8 mouse cellular contexts compared by ENCODE assay signal in genomic region chrX:100738918-100739317, GRCm38 (mm10). TPM values are rescaled to one million over a fixed set of nuclear protein-coding genes. Genes with fewer than 3 reads are reported as not detected.
DNase-seq lines count a peak whose midpoint lies in the region; ATAC-seq and TF ChIP-seq lines count a peak whose summit lies in the region.

No protein-coding gene starts in this region.

- no peak overlapping the region for H3K27ac ChIP-seq in forebrain, embryonic 11.5 days (ENCODE audit: low read depth, low read length)
- no peak overlapping the region for H3K27ac ChIP-seq in heart, embryonic 13.5 days (replicated peaks)
- no peak overlapping the region for H3K27ac ChIP-seq in kidney, embryonic 16.5 days (ENCODE audit: low read length)
- no peak overlapping the region for H3K27ac ChIP-seq in liver, adult 2 months (replicated peaks; ENCODE audit: insufficient read depth, low read depth, low read length)
- no peak overlapping the region for H3K27ac ChIP-seq in midbrain, postnatal 0 days (ENCODE audit: low read depth, low read length)

- no peaks in the 10 kb centered on the region for H3K4me1 ChIP-seq in forebrain, embryonic 11.5 days (replicated peaks; ENCODE audit: control insufficient read depth, insufficient read depth, low read length)
- no peaks in the 10 kb centered on the region for H3K4me1 ChIP-seq in heart, embryonic 13.5 days
- no peaks in the 10 kb centered on the region for H3K4me1 ChIP-seq in kidney, embryonic 16.5 days (ENCODE audit: insufficient read depth, low read length)
- H3K4me1 ChIP-seq in liver, adult 2 months (ENCODE audit: control insufficient read depth, insufficient read depth, low read length) = 0 out of 2 replicates have a peak, but pooled peaks cover 1% of the 10 kb centered on the region
- no peaks in the 10 kb centered on the region for H3K4me1 ChIP-seq in midbrain, postnatal 0 days (ENCODE audit: insufficient read depth, low read length)

- no peaks in the 10 kb centered on the region for H3K36me3 ChIP-seq in forebrain, embryonic 11.5 days (ENCODE audit: control insufficient read depth, insufficient read depth, low read length)
- no peaks in the 10 kb centered on the region for H3K36me3 ChIP-seq in heart, embryonic 13.5 days
- H3K36me3 ChIP-seq in kidney, embryonic 16.5 days (ENCODE audit: insufficient read depth, low read length) = no peaks in the 10 kb centered on the region
- no peaks in the 10 kb centered on the region for H3K36me3 ChIP-seq in liver, adult 2 months (ENCODE audit: control insufficient read depth, insufficient read depth, low read length)
- no peaks in the 10 kb centered on the region for H3K36me3 ChIP-seq in midbrain, postnatal 0 days (ENCODE audit: insufficient read depth, low read length)

- TF ChIP-seq CTCF in liver, adult 2 months (IDR thresholded peaks at IDR 0.05; ENCODE audit: low read depth, low read length) = peak; percentile 71
- peak; percentile 71 for TF ChIP-seq CTCF in midbrain, postnatal 0 days (IDR thresholded peaks at IDR 0.05)

- peak overlapping the region; percentile 39; the same call in 1 of the 2 replicates for H3K4me2 ChIP-seq in forebrain, embryonic 11.5 days (ENCODE audit: low read depth, low read length, severe bottlenecking)
- peak overlapping the region; percentile 69 for H3K4me2 ChIP-seq in heart, embryonic 13.5 days
- H3K4me2 ChIP-seq in kidney, embryonic 16.5 days (replicated peaks; ENCODE audit: low read depth, low read length) = peak overlapping the region; percentile 57
- H3K4me2 ChIP-seq in midbrain, postnatal 0 days (ENCODE audit: low read depth, low read length, poor library complexity, severe bottlenecking) = peak overlapping the region; percentile 47

- no peak overlapping the region for H3K9ac ChIP-seq in forebrain, embryonic 11.5 days (ENCODE audit: low read length)
- H3K9ac ChIP-seq in heart, embryonic 13.5 days = peak overlapping the region; percentile 62; the same call in 1 of the 2 replicates
- no peak overlapping the region for H3K9ac ChIP-seq in kidney, embryonic 16.5 days (replicated peaks; ENCODE audit: low read length)
- no peak overlapping the region for H3K9ac ChIP-seq in liver, adult 2 months (ENCODE audit: low read depth, low read length)
- H3K9ac ChIP-seq in midbrain, postnatal 0 days (replicated peaks; ENCODE audit: low read length, poor library complexity, severe bottlenecking) = no peak overlapping the region; the same call in 1 of the 2 replicates

- H3K27me3 ChIP-seq in forebrain, embryonic 11.5 days (ENCODE audit: control insufficient read depth, insufficient read depth, low read length) = 0 out of 2 replicates have a peak, but pooled peaks cover 2% of the 10 kb centered on the region
- peaks cover 38% of the 10 kb centered on the region for H3K27me3 ChIP-seq in heart, embryonic 13.5 days (replicated peaks)
- H3K27me3 ChIP-seq in kidney, embryonic 16.5 days (ENCODE audit: insufficient read depth, low read length) = peaks cover 22% of the 10 kb centered on the region
- H3K27me3 ChIP-seq in liver, adult 2 months (ENCODE audit: control insufficient read depth, insufficient read depth, low read length) = no peaks in the 10 kb centered on the region
- peaks cover 2% of the 10 kb centered on the region; the same call in 1 of the 2 replicates for H3K27me3 ChIP-seq in midbrain, postnatal 0 days (ENCODE audit: insufficient read depth, low read length)

- WGBS in forebrain, embryonic 11.5 days = 16% methylated on average over 14 of the region's 14 CpGs
- 14% methylated on average over 14 of the region's 14 CpGs for WGBS in heart, embryonic 13.5 days
- WGBS in kidney, embryonic 16.5 days = 30% methylated on average over 14 of the region's 14 CpGs
- WGBS in liver, adult 2 months = 9% methylated on average over 14 of the region's 14 CpGs
- 24% methylated on average over 14 of the region's 14 CpGs for WGBS in midbrain, postnatal 0 days

- ATAC-seq in CD4-positive, CD25-positive, alpha-beta regulatory T cell, adult 4 months = peak; percentile 39
- peak; percentile 75 for ATAC-seq in forebrain, embryonic 11.5 days (replicated peaks; ENCODE audit: low FRiP score)
- no peak for ATAC-seq in heart, embryonic 13.5 days (ENCODE audit: extremely low read depth, insufficient number of reproducible peaks, low FRiP score, low TSS enrichment)
- peak; percentile 63; the same call in 1 of the 2 replicates for ATAC-seq in kidney, embryonic 16.5 days (ENCODE audit: low FRiP score, low TSS enrichment)
- ATAC-seq in midbrain, postnatal 0 days (ENCODE audit: low FRiP score) = peak; percentile 81

- peak overlapping the region; percentile 15; the same call in 1 of the 2 replicates for H3K4me3 ChIP-seq in forebrain, embryonic 11.5 days (ENCODE audit: low read depth, low read length)
- peak overlapping the region; percentile 47 for H3K4me3 ChIP-seq in heart, embryonic 13.5 days
- H3K4me3 ChIP-seq in kidney, embryonic 16.5 days (ENCODE audit: low read length) = peak overlapping the region; percentile 39
- H3K4me3 ChIP-seq in liver, adult 2 months (ENCODE audit: insufficient read depth, low read depth, low read length) = no peak overlapping the region
- peak overlapping the region; percentile 28 for H3K4me3 ChIP-seq in midbrain, postnatal 0 days (ENCODE audit: low read depth, low read length)

- H3K9me3 ChIP-seq in forebrain, embryonic 11.5 days (ENCODE audit: control insufficient read depth, low read length) = no peaks in the 10 kb centered on the region
- H3K9me3 ChIP-seq in heart, embryonic 13.5 days = peaks cover 3% of the 10 kb centered on the region; the same call in 1 of the 2 replicates
- H3K9me3 ChIP-seq in kidney, embryonic 16.5 days (ENCODE audit: low read length) = no peaks in the 10 kb centered on the region
- H3K9me3 ChIP-seq in midbrain, postnatal 0 days (ENCODE audit: low read length) = no peaks in the 10 kb centered on the region

- DNase-seq in brain, adult 2 months (ENCODE audit: low read depth, low spot score) = peak; percentile 80
- peak; percentile 73 for DNase-seq in forebrain, embryonic 11.5 days (ENCODE audit: low spot score)
- DNase-seq in liver, adult 2 months (ENCODE audit: extremely low read depth, low read depth, low spot score) = peak; percentile 8
- peak; percentile 74 for DNase-seq in midbrain, postnatal 0 days (ENCODE audit: low spot score)
- DNase-seq in telencephalon, adult 2 months (ENCODE audit: low read depth, low spot score) = peak; percentile 24

- no peak for TF ChIP-seq POLR2A in liver, adult 2 months (IDR thresholded peaks at IDR 0.05; ENCODE audit: extremely low read depth, insufficient read depth, low read length)

- H3K79me2 ChIP-seq in liver, adult 2 months (ENCODE audit: control insufficient read depth, insufficient read depth, low read length) = no peaks in the 10 kb centered on the region

RNA-seq across cellular contexts. Expression of gene Gdpd2, which starts 9.2 kb away (rescaled TPM):
- not detected for polyA plus RNA-seq in CD4-positive, CD25-positive, alpha-beta regulatory T cell, adult 4 months (2017; shearing (Covaris generic))
- polyA plus RNA-seq in forebrain, embryonic 11.5 days (2014; fragmentation: Nextera tagmentation; extraction: Ambion mirVana) = 6.4 and 6.5 TPM in 2 replicates
- 0.71 and 1.5 TPM in 2 replicates for polyA plus RNA-seq in heart, embryonic 13.5 days (2015; fragmentation: Nextera tagmentation; extraction: Ambion mirVana)
- polyA plus RNA-seq in kidney, embryonic 16.5 days (2015; fragmentation: Nextera tagmentation; extraction: Ambion mirVana) = 2.0 and 2.3 TPM in 2 replicates
- total RNA-seq in liver, adult 2 months (2014; rRNA removed) = not detected in 2 replicates
- not detected in 2 replicates for polyA plus RNA-seq in liver, adult 2 months (2012; rRNA removed)
- 37.4 and 42.5 TPM in 2 replicates for total RNA-seq in midbrain, postnatal 0 days (2014; rRNA removed)
- polyA plus RNA-seq in midbrain, postnatal 0 days (2015; fragmentation: Nextera tagmentation; extraction: Ambion mirVana) = 43.8 and 47.7 TPM in 2 replicates

RNA-seq across cellular contexts. Expression of gene Dlg3, which starts 28.6 kb away (rescaled TPM):
- 1 to 10 TPM; 4.1 to 6.4 TPM for polyA plus RNA-seq in CD4-positive, CD25-positive, alpha-beta regulatory T cell, adult 4 months (2017; shearing (Covaris generic))
- 7.6 and 9.5 TPM in 2 replicates for polyA plus RNA-seq in forebrain, embryonic 11.5 days (2014; fragmentation: Nextera tagmentation; extraction: Ambion mirVana)
- 1.6 and 1.7 TPM in 2 replicates for polyA plus RNA-seq in heart, embryonic 13.5 days (2015; fragmentation: Nextera tagmentation; extraction: Ambion mirVana)
- polyA plus RNA-seq in kidney, embryonic 16.5 days (2015; fragmentation: Nextera tagmentation; extraction: Ambion mirVana) = 6.7 and 9.1 TPM in 2 replicates
- total RNA-seq in liver, adult 2 months (2014; rRNA removed) = 15.0 and 18.7 TPM in 2 replicates
- polyA plus RNA-seq in liver, adult 2 months (2012; rRNA removed) = 5.0 and 6.2 TPM in 2 replicates
- total RNA-seq in midbrain, postnatal 0 days (2014; rRNA removed) = 37.1 and 44.9 TPM in 2 replicates
- polyA plus RNA-seq in midbrain, postnatal 0 days (2015; fragmentation: Nextera tagmentation; extraction: Ambion mirVana) = 2.9 and 3.5 TPM in 2 replicates

Comparison
In these comparisons a context has a peak if more than half of its experiments do, and no peak if none do; other contexts are left out.
1. DNase-seq: peak in every context shown above with its lines; median percentile 80 in brain, adult 2 months; 74 in midbrain, postnatal 0 days; 73 in forebrain, embryonic 11.5 days; 24 in telencephalon, adult 2 months; 8 in liver, adult 2 months.